Mouse (Mus musculus) embryonic facial prominence, embryonic 12.5 days (tissue): ENCODE data around the gene Emc9. TPM values are rescaled to one million over a fixed set of nuclear protein-coding genes. Genes with fewer than 3 reads are reported as not detected.

Experiments used
- ATAC-seq: fragments of 200-750 bp; cut with Nextera tagmentation; 2 replicates; pipeline ENCODE4 v1.8.0; 2017; ENCODE audit not compliant: insufficient number of reproducible peaks, insufficient read depth, low FRiP score, low TSS enrichment
- H3K27ac ChIP-seq: fragments of 300-500 bp; sonication (generic); 2 replicates; pipeline ENCODE4 v1.5.1; 2016; ENCODE audit warnings: mild to moderate bottlenecking
- H3K27me3 ChIP-seq: fragments of 300-500 bp; sonication (generic); 2 replicates; pipeline ENCODE4 v1.6.1; 2016; ENCODE audit warnings: mild to moderate bottlenecking, moderate library complexity
- H3K36me3 ChIP-seq: fragments of 300-500 bp; sonication (generic); 2 replicates; pipeline ENCODE4 v1.6.1; 2016; ENCODE audit warnings: mild to moderate bottlenecking
- H3K4me1 ChIP-seq: fragments of 300-500 bp; sonication (generic); 2 replicates; pipeline ENCODE4 v1.6.1; 2016
- H3K4me2 ChIP-seq: fragments of 300-500 bp; sonication (generic); replicated peaks from 2 replicates; pipeline ENCODE4 v1.6.1; 2016; ENCODE audit warnings: mild to moderate bottlenecking, moderate library complexity
- H3K4me3 ChIP-seq: fragments of 300-500 bp; sonication (generic); 2 replicates; pipeline ENCODE4 v1.5.1; 2016; ENCODE audit warnings: mild to moderate bottlenecking
- H3K9ac ChIP-seq: fragments of 300-500 bp; sonication (generic); 2 replicates; pipeline ENCODE4 v1.6.1; 2016; ENCODE audit warnings: mild to moderate bottlenecking, moderate library complexity
- H3K9me3 ChIP-seq: fragments of 300-500 bp; sonication (generic); 2 replicates; pipeline ENCODE4 v1.6.1; 2016; ENCODE audit warnings: mild to moderate bottlenecking, moderate library complexity
- WGBS: fragments of 180-500 bp; shearing (Covaris S2); methylation state at CpG from one replicate; pipeline ENCODE4 v1.1.7; 2016; 5-methylcytosine and 5-hydroxymethylcytosine counted together
- polyA plus RNA-seq: library from polyadenylated mRNA; unstranded; fragments of >200 nt; fragmentation: Nextera tagmentation; extraction: Ambion mirVana; gene quantifications from 2 replicates; pipeline ENCODE4 v1.2.1, GENCODE M21; 2016

Emc9 gene
- polyA plus RNA-seq, 1 experiment from 2014 or later: 4.6 TPM

DNA sequence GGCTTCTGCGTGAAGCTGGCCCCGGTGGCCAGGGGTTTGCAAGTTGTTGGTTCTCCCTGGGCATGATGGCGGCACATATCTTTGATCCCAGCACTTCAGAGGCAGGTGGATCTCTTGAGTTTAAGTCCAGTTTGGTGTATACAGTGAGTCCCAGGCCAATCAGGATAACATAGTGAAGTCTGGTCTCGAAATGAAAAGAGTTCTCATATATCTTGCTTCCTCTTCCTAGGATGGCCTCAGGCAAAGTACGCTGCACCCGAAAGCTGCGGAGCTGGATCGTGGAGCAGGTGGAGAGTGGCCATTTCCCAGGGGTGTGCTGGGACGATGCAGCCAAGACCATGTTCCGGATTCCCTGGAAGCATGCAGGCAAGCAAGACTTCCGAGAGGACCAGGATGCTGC, 19.7 kb upstream of the Emc9 start:
- H3K36me3 ChIP-seq: peaks cover 74% of the 10 kb centered on the region
- no peak overlapping the region for H3K27ac ChIP-seq
- no peak overlapping the region for H3K9ac ChIP-seq
- no peaks in the 10 kb centered on the region for H3K9me3 ChIP-seq
- no peak overlapping the region for H3K4me3 ChIP-seq
- no peaks in the 10 kb centered on the region for H3K27me3 ChIP-seq
- WGBS: 86% methylated on average over 11 of the region's 11 CpGs
- H3K4me1 ChIP-seq: peaks cover 11% of the 10 kb centered on the region; the same call in 1 of the 2 replicates
- ATAC-seq: no peak
- H3K4me2 ChIP-seq: no peak overlapping the region; the same call in 1 of the 2 replicates

DNA sequence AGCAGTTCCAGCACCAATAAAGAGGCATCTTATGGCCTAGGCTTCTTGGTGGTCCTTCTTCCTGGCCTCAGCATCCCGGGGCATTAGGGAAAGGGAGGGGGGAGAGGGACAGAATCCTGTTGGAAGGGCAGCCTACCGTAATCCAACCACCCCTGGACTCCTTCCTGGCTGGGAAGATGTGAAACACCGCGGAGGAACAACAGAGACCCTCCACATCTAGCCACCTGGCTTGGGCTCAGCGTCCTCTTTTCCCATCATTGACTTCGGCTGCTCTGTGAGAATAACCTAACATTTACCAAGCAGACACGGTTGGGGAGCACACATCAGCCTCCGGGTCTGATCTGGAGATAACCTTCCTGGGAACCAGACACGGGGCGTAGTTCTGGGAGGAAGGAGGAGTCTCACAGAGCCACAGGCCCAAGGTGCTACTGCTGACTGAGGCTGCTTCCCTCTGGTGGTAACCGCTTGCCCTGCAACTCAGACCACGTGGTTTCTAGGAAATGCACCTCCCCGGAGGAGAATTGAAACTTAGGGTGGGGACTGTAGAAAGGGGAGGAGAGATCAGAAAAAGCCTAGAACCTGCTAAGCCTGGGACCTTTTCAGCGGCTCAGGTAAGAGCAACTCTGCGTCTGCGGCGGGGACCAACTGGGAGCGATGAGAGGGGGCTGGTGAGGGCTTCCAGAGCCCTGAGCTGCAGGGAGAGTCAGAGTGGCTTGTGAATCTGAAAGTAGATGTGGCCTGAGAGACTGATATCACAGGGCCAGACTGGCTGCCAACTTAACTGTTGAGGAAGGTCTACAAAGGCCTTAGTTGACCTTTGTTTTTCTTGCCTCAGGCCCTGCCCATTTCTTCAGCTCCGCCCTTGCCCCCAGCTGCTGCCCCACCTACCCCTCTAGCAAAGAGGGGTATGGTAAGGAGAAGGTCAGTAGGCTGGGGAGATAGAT, 18.8 kb upstream of the Emc9 start:
- Histone ChIP-seq H3K9ac (peak overlapping the region; percentile 17; the same call in 1 of the 2 replicates), H3K36me3 (peaks cover 75% of the 10 kb centered on the region), H3K4me3 (peak overlapping the region; percentile 30), H3K27ac (peak overlapping the region; percentile 70), H3K4me2 (peak overlapping the region; percentile 50), H3K9me3 (no peaks in the 10 kb centered on the region), H3K4me1 (peaks cover 11% of the 10 kb centered on the region; the same call in 1 of the 2 replicates), H3K27me3 (no peaks in the 10 kb centered on the region)
- peak; percentile 80 for ATAC-seq
- WGBS: 13% methylated on average over 19 of the region's 19 CpGs

DNA sequence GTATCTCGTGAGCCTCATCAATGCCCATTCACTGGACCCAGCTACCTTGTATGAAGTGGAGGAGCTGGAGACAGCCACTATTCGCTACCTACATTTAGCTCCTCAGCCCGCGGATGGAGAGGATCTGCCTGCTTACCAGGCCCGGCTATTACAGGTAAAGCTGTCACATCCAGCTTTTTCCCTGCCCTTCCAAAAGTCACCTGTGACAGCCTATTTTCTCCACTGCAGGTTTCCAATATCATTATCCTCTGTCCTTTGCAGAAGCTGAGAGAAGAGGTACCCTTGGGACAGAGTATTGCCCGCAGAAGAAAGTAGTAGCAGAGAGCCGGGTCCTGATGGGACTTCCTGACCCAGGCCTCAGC, 18.1 kb upstream of the Emc9 start, which contains the start of gene Irf9:
Irf9 (plus strand) TSS at position 301 of the 362 bp plus-strand sequence.
- Histone ChIP-seq H3K4me1 (peaks cover 11% of the 10 kb centered on the region; the same call in 1 of the 2 replicates), H3K36me3 (peaks cover 75% of the 10 kb centered on the region), H3K27ac (peak within 1 kb of the TSS; percentile 70), H3K9ac (peak within 1 kb of the TSS; percentile 17; the same call in 1 of the 2 replicates), H3K27me3 (no peaks in the 10 kb centered on the region), H3K4me3 (peak within 1 kb of the TSS; percentile 30), H3K4me2 (peak within 1 kb of the TSS; percentile 50), H3K9me3 (no peaks in the 10 kb centered on the region)
- 82% methylated on average over 7 of the region's 7 CpGs for WGBS
- ATAC-seq: no peak

DNA sequence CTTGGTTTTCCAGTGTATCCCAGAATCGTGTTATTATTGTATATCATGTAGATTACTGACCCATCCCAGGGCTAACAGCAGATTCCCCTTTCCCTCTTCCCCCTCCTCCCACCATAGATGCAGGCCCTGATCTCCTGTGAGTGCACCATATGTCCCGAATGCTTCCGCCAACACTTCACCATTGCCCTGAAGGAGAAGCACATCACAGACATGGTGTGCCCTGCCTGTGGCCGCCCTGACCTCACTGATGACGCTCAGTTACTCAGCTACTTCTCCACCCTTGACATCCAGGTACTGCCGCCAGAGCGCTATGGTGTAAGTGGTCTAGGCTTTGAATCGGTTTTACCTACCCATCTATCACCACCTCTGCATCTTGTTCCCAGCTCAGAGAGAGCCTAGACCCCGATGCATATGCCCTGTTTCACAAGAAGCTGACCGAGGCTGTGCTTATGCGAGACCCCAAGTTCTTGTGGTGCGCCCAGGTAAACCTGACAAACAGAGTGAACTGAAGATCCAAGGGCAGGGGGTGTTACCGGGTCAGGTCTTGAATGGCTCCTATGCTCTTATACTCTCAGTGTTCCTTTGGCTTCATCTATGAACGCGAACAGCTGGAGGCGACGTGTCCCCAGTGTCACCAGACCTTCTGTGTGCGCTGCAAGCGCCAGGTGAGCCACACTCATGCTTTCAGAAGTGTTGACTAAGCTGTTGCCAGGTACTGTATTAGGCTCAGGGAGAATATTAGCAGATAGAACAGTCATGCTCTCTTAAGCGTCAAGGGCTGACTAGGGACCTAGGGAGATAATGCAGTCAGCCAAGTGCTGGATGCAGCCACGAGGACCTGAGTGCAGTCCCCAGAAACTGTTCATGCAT, 13.7 kb upstream of the Emc9 start:
- peaks cover 5% of the 10 kb centered on the region; the same call in 1 of the 2 replicates for H3K4me1 ChIP-seq
- H3K27ac ChIP-seq: no peak overlapping the region
- no peak overlapping the region for H3K9ac ChIP-seq
- H3K36me3 ChIP-seq: peaks cover 87% of the 10 kb centered on the region
- 94% methylated on average over 21 of the region's 21 CpGs for WGBS
- H3K9me3 ChIP-seq: no peaks in the 10 kb centered on the region
- no peaks in the 10 kb centered on the region for H3K27me3 ChIP-seq
- no peak overlapping the region for H3K4me3 ChIP-seq
- H3K4me2 ChIP-seq: no peak overlapping the region
- ATAC-seq: no peak

DNA sequence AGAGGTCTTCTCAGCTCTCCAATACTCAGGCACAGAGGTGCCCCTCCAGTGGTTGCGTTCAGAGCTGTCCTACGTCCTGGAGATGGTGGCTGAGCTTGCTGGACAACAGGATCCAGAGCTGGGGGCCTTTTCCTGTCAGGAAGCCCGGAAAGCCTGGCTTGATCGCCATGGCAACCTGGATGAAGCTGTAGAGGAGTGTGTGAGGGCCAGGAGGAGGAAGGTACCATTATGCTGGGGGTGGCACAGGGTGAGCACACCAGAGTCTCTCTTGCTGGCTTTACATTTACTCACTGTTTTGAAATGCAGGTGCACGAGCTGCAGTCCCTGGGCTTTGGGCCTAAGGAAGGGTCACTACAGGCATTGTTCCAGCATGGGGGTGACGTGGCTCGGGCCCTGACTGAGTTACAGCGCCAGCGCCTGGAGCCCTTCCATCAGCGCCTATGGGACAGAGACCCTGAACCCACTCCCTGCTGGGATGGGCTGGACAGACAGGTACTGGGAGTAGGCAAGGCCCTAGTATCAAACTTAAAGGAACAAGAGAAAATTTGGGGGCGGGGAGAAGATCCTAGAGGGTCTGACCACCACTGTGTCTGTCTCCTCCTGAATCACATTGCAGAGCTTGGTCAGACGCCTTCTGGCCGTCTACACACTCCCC, 11.1 kb upstream of the Emc9 start:
- WGBS: 82% methylated on average over 13 of the region's 13 CpGs

DNA sequence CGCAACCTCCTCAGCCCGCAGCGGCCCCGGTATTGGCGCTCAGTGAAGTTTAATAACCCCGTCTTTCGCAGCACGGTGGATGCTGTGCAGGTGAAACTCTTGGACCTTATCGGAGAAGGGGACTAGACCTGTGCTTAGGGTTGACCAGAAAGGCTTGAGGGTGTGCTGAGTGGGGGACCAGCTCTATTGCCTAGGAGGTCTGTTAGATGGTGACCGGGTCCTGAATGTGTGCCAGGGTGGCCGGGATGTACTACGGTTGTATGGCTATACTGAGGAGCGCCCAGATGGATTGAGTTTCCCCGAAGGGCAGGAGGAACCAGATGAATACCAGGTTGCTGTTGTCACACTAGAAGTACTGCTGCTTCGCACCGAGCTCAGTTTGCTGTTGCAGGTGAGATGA, 7.1 kb upstream of the Emc9 start:
- no peaks in the 10 kb centered on the region for H3K27me3 ChIP-seq
- no peaks in the 10 kb centered on the region for H3K9me3 ChIP-seq
- peak overlapping the region; percentile 88 for H3K4me2 ChIP-seq
- 3% methylated on average over 16 of the region's 16 CpGs for WGBS
- peaks cover 35% of the 10 kb centered on the region for H3K36me3 ChIP-seq
- H3K4me1 ChIP-seq: peaks cover 23% of the 10 kb centered on the region
- peak overlapping the region; percentile 71 for H3K4me3 ChIP-seq
- no peak for ATAC-seq
- peak overlapping the region; percentile 97; the same call in 1 of the 2 replicates for H3K27ac ChIP-seq
- H3K9ac ChIP-seq: peak overlapping the region; percentile 77

More for the DNA sequence above, 11.1 kb upstream of the Emc9 start:
- H3K4me1 ChIP-seq: peaks cover 14% of the 10 kb centered on the region
- peaks cover 66% of the 10 kb centered on the region for H3K36me3 ChIP-seq
- no peak overlapping the region for H3K27ac ChIP-seq
- H3K4me2 ChIP-seq: no peak overlapping the region
- H3K27me3 ChIP-seq: no peaks in the 10 kb centered on the region
- H3K4me3 ChIP-seq: no peak overlapping the region
- H3K9me3 ChIP-seq: no peaks in the 10 kb centered on the region
- ATAC-seq: no peak
- 0 out of 2 replicates have a peak overlapping the region, but pooled peaks have one; percentile 24 for H3K9ac ChIP-seq

DNA sequence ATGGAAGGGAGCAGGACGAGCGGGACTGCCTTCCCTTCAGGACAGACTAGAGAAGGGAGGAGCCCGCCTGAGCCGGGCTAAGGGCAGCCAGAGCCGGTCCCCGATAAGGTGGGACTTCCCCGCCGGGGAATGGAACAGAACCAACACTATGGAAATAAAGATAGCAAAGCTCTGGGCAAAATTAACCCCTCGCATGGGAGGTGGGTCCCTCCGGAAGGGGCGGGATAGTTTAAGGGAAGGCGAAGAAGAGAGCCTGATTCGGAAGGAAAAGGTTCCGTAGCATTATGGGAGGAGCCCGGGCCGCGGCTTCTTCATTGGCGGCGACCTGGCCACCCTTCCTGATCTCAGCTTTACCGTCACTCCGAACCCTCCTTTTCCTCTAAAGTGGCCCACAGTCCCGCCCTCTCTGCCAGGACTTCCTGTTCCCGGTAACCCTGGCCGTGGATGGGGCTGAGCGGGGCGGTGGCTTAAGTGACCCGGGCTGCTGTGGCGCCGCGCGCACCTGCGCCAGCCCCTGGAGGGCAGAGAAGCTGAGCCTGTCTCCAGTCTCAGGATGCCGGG, 6.3 kb upstream of the Emc9 start, which contains the start of gene Rnf31:
Rnf31 (plus strand) TSS at position 378 of the 561 bp plus-strand sequence.
- Histone ChIP-seq H3K4me2 (peak within 1 kb of the TSS; percentile 88), H3K27ac (peak within 1 kb of the TSS; percentile 97), H3K4me3 (peak within 1 kb of the TSS; percentile 71), H3K36me3 (peaks cover 32% of the 10 kb centered on the region), H3K27me3 (no peaks in the 10 kb centered on the region), H3K9me3 (no peaks in the 10 kb centered on the region), H3K9ac (peak within 1 kb of the TSS; percentile 77), H3K4me1 (peaks cover 23% of the 10 kb centered on the region)
- under 1% methylated on average over 33 of the region's 33 CpGs for WGBS
- peak; percentile 91 for ATAC-seq

DNA sequence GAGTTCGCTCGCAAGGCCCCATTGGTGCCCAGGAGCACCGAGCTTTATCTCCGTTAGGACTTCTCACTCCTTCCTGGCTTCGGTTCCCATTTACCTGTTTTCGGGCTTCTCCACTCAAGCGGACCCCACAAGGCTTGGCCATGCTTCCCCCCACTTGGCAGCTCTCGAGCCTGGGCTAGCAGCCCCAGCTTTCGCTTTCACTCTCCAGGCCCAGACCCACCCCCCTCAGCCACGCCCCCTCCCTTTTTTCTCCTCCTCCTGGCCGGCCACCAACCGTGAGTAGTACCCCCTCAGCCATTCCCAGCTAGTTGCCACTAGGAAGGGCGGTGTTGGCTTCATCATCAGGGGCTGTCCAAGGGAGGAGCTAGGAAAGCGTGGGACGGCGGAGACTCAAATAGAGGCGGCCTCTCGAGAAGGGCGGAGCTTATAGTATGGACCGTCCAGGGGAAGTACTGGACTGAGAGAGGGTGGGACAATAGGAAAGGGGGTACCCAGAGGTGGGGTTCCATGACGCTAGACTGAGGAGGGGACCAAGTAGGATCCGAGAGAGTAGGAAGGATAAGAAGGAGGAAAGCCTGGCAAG, 5.7 kb upstream of the Emc9 start, which contains the start of gene Psme2:
Psme2 (minus strand) TSS at position 366 of the 583 bp plus-strand sequence.
- Histone ChIP-seq H3K4me2 (peak within 1 kb of the TSS; percentile 88), H3K9ac (peak within 1 kb of the TSS; percentile 77), H3K36me3 (peaks cover 26% of the 10 kb centered on the region), H3K4me3 (peak within 1 kb of the TSS; percentile 71), H3K27ac (peak within 1 kb of the TSS; percentile 97), H3K27me3 (no peaks in the 10 kb centered on the region), H3K4me1 (peaks cover 23% of the 10 kb centered on the region), H3K9me3 (no peaks in the 10 kb centered on the region)
- peak; percentile 96 for ATAC-seq
- 1% methylated on average over 22 of the region's 22 CpGs for WGBS

DNA sequence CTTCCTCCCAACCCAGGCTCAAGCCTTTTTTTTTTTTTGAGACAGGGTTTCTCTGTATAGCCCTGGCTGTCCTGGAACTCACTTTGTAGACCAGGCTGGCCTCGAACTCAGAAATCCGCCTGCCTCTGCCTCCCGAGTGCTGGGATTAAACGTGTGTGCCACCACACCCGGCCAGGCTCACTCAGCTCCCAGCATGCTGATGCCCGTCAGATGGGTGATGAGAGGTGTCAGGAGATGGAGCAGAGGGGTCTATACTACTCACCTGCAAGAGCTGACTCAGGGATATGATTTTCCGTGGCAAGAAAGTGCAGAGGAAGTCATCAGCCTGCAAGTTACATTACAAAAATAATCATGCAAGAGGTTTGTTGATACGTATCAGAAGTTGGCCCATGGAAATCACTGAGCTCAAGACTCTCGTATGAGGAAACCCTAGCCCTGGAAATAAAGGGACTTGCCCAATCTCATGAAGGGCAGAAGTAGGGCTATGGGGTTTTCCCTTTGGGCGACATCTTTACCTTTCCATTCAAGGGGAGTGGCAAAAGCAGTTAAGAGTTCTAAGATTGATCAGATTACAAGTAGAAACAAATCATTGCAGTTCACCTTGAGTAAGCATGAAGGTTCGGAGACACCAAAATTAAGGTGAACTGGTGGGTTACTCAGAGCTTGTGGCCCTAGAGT, 4.8 kb upstream of the Emc9 start:
- 0 out of 2 replicates have a peak, but pooled peaks cover 2% of the 10 kb centered on the region for H3K27me3 ChIP-seq
- no peak for ATAC-seq
- peaks cover 17% of the 10 kb centered on the region for H3K36me3 ChIP-seq
- WGBS: 83% methylated on average over 11 of the region's 11 CpGs
- H3K9ac ChIP-seq: peak overlapping the region; percentile 73; the same call in 1 of the 2 replicates
- peak overlapping the region; percentile 97; the same call in 1 of the 2 replicates for H3K27ac ChIP-seq
- peaks cover 24% of the 10 kb centered on the region for H3K4me1 ChIP-seq
- H3K4me3 ChIP-seq: peak overlapping the region; percentile 71
- H3K9me3 ChIP-seq: no peaks in the 10 kb centered on the region
- peak overlapping the region; percentile 88 for H3K4me2 ChIP-seq

DNA sequence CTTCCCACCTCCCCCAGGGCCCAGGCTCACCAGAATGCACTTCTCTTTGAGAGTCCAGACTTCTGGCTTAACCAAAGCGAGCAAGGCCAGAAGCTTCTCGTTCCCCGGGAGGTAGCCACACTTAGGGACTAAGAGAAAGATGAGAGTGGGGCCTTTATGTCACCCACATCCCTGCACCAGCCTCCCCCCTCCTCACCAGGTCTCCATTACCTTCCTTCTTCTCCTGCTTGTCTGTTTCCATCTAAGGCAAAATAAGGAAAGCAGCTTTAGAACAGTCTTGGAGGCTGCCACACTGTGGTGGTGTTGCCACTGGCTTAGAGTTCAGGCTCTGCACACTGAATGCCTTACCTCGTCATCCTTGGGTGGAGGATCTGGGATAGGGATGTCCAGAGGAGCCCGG, 4.2 kb upstream of the Emc9 start:
- no peak overlapping the region for H3K9ac ChIP-seq
- 92% methylated on average over 5 of the region's 5 CpGs for WGBS
- H3K4me2 ChIP-seq: no peak overlapping the region

More for the DNA sequence above, 4.2 kb upstream of the Emc9 start:
- Histone ChIP-seq H3K4me1 (peaks cover 29% of the 10 kb centered on the region), H3K27ac (no peak overlapping the region), H3K36me3 (peaks cover 10% of the 10 kb centered on the region), H3K9me3 (no peaks in the 10 kb centered on the region), H3K27me3 (0 out of 2 replicates have a peak, but pooled peaks cover 2% of the 10 kb centered on the region), H3K4me3 (no peak overlapping the region)
- ATAC-seq: no peak
